Mouse (Mus musculus) C2C12 (cell line): ENCODE data around the gene Zfp2.

Source experiments
- CTCF ChIP-seq: IDR thresholded peaks from one replicate; pipeline ENCODE4 v1.5.1; 2011; ENCODE audit not compliant: control insufficient read depth, insufficient read depth, insufficient read length
- FOSL1 ChIP-seq: IDR thresholded peaks from one replicate; pipeline ENCODE4 v1.8.0; 2011; ENCODE audit warnings: mild to moderate bottlenecking, low read length; ENCODE audit not compliant: poor library complexity, insufficient read depth, severe bottlenecking
- MAX ChIP-seq: IDR thresholded peaks from one replicate; pipeline ENCODE4 v1.6.1; 2011; ENCODE audit warnings: mild to moderate bottlenecking, control low read depth
- USF1 ChIP-seq: IDR thresholded peaks from one replicate; pipeline ENCODE4 v1.6.1; 2011; ENCODE audit warnings: low read depth, mild to moderate bottlenecking, control low read depth, moderate library complexity

DNA sequence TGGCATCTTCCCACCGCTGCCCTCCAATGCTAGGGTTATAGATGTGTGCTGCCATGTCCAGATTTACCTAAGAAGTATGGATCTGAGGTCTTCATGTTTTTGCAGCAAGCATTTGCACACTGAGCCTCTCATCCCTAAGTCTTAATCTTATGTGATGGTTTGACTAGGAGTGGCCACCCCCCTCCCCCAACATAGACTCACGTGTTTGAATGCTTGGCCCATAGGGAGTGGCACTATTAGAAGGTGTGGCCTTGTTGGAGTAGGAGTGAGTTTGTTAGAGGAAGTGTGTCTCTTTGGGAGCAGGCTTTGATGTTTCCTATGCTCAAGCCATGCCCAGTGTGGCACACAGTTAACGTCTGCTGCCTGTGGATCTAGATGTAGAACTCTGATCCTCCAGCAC is 37.3 kb downstream of the Zfp2 start:
- TF ChIP-seq CTCF: no peak
- TF ChIP-seq USF1: no peak
- TF ChIP-seq MAX: no peak
- TF ChIP-seq FOSL1: no peak
